Mouse (Mus musculus): ENCODE measurements around the gene Dohh.

Dohh gene

DNA sequence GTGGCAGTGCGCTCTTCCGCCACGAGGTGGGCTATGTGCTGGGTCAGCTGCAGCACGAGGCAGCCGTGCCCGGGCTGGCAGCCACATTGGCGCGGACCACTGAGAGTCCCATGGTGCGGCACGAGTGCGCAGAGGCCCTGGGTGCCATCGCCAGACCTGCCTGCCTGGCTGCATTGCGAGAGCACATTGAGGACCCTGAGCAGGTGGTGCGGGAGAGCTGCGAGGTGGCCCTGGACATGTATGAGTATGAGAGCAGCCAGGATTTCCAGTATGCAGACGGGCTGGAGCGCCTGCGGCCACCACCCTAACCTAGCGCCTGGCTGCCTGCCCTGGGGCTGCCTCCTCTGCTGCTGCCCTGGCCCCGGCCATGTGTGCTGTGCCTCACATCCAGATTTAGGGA lies 3.5 kb downstream of the Dohh start:
- DNase-seq, result no peak

GRCm38 (mm10) chr10:81388505-81389055 lies 4.4 kb downstream of the Dohh start, which contains the start of gene Gm48552:
TSS of gene Gm48552 (plus strand) at chr10:81389005.
- no peak for DNase-seq

DNA sequence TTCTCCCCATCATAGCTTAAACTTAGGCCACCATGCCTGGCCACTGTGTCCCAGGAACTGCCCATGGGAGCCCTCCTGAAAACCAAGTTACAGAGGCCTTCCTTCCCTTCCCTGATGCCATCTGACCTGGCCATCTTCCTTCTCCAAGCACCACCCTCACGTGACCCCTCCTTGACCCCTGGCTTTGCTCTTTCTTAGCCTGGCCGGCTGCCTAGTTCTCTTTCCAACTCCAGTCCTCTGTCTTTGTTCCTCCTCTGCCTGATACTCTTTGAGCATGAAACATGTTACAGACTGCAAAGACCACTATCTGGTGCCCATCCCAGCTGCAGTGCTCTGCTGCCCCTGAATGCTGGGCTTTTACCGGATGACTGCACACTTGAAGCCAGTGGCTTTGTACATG lies 5.1 kb downstream of the Dohh start:
- DNase-seq, result no peak

GRCm38 (mm10) chr10:81389801-81390677 lies 5.8 kb downstream of the Dohh start:
- DNase-seq, result no peak

DNA sequence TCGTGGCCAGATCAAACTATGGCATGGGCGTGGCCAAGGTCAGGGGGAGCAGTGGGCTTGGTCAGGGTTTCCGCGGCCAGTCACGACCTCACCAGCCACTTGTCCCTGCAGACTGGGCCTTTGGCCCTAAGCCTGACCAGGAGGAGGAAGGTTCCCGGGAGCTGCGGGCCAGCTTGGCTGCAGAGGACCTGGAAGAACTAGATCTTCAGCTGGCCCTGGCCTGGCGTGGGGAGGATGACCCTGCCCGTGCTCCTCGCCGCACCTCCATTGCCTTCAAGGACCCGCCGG lies 6.4 kb downstream of the Dohh start:
- DNase-seq, result no peak

- DNase-seq, result no peak
Measured at GRCm38 (mm10) chr10:81392270-81392669, 8.0 kb downstream of the Dohh start.

DNA sequence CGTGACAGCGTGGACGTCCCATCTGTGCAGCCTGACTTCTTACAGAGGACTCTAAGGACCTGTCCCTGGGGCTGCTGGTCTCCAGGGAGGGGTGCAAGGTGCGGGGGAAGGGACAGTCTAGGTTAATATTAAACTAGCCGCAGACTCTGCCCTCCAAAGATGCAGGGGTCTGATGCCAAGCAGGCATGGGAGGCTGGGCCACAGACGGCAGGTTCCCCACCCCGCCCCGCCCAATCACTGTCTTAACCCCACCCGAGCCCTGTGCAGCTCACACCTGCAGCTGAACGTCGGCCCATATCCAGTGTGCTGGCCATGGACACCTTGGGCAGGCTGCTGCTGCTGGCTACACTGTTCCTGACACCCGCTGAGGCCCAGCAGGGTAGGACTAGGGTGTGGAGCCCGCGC lies 8.6 kb downstream of the Dohh start, which contains the start of gene Smim24:
Gene Smim24 (plus strand): TSS at position 271 of the 405 bp plus-strand sequence.
- DNase-seq, result no peak

GRCm38 (mm10) chr10:81393456-81394063 lies 9.3 kb downstream of the Dohh start:
- DNase-seq, result no peak

DNA sequence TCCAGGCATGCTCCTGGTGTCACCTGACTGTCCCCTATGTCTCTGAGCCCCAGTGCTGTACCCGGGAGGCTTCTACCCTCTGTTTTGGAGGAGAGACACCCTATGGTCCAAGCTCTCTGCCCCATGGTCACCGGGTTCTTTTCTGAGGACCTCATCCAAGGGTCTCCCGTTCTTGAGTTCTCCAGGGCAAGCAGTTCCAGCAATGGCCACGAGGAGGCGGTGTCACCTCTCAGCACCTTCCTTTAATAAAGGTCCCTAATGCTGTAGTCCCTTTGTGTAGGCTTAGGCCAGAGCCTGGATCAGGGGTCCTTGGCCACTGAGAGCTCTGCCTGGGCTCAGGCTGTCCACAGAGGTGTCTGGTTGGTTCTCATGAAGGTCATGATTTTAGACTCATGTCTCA lies 10.9 kb downstream of the Dohh start:
- DNase-seq, result no peak

GRCm38 (mm10) chr10:81395865-81396264 lies 11.6 kb downstream of the Dohh start:
- no peak for DNase-seq

GRCm38 (mm10) chr10:81396749-81397148 lies 12.5 kb downstream of the Dohh start:
- DNase-seq, result no peak

- DNase-seq, result no peak
Measured at GRCm38 (mm10) chr10:81399296-81399695, 15.1 kb downstream of the Dohh start.

- no peak for DNase-seq
Measured at GRCm38 (mm10) chr10:81399798-81400308, 15.6 kb downstream of the Dohh start.

DNA sequence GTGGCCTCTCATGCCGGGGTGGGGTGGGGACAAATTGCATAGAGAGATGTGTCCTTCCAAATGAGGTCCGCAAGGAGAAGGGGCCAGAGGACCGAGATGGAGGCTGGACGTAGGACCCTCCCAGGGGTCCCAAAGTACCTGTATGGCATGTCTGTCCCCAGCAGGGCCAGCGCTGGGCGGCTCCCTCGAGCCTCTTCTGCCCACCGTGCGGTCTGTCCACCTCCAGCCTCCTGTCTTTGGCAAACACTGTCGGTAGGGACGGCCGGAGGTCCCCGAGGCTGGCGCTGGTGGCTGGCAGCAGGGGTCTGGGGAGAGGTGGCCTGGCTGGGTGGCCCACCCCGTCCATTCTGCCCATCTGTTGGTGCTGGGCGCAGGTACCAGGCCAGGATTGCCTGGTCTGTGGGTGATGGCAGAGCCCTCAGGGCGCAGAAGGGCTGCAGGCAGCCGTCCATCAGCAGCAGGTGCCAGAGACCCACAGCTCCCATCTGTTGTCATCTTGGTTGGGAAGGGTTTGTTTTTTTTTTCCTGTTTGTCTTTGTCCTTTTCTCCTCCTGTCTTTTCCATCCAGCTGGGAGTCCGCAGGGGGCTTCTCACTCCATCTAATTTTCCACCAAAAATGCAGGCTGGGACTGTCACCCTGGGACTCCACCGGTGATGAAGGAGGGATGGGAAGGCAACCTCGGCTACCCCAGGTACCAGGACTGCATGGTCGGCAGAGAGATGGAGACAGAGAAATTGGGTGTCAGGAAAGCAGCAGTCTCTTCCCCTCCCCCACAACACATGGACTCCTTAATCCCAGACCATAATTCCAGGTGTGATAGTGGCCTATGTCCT lies 16.4 kb downstream of the Dohh start:
- no peak for DNase-seq

DNA sequence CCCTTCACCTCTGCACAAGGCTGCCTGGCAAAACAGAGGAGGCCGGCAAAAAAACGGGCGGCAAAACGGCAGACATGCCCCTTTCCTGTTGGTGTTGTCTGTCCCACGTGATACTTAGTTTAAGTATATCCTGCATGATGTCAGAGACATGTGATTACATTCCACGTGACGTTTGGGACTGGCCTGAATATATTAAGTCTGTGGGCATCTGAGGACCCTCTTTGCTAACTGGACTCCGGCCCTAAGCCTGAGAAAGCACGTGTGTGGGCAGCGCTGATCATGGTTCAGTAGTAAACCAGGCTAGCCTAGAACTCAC lies 16.9 kb downstream of the Dohh start:
- peak; percentile 81 for DNase-seq

- DNase-seq, result peak; percentile 85
Measured at GRCm38 (mm10) chr10:81401521-81402226, 17.4 kb downstream of the Dohh start.

- no peak for DNase-seq
Measured at GRCm38 (mm10) chr10:81402227-81402765, 18.1 kb downstream of the Dohh start.

- no peak for DNase-seq
Measured at GRCm38 (mm10) chr10:81403511-81403910, 19.3 kb downstream of the Dohh start.

- no peak for DNase-seq
Measured at GRCm38 (mm10) chr10:81404082-81404481, 19.9 kb downstream of the Dohh start.

- no peak for DNase-seq
Measured at GRCm38 (mm10) chr10:81404720-81405119, 20.5 kb downstream of the Dohh start.

DNA sequence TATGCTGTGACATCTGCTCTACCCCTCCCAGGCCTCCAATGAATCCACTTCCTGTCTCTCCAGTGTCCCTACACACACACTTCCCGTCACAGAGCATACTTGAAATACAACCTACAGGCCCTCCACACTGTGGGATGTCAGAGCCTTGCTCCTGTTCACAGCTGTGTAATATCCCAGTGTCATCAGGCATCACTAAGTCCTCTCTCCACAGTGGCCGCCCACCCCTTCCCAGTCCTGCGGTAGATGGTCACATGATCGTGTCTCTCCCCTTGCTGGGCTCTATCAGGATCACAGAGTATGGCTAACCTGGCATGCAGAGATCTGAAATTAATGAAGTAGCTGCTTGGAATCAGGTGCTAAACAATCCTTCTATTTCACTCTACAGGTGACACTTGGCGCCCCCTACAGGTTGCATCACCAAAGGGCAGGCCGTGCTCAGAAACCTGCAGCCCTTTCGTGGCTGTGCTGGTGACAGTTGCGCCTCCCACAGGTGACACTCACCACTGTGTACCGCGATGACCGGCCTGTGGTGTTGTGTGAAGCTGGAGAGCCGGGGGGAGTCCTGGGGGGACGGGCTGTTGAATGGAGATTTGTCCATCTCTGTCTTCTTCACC lies 21.5 kb downstream of the Dohh start:
- no peak for DNase-seq

All from layer of hippocampus, adult 9-11 months (tissue).